Mouse (Mus musculus): Measurements from ENCODE around the gene Ifih1.

GRCm38 (mm10) chr2:62573753-62574159 lies 72.3 kb downstream of the Ifih1 start, which contains the start of gene Fap:
- TF ChIP-seq CTCF (IDR thresholded peaks at IDR 0.05; ENCODE audit: extremely low read depth, insufficient read depth, insufficient read length, insufficient replicate concordance) (no peak), POLR2A (IDR thresholded peaks at IDR 0.05; ENCODE audit: low read depth, low read length) (no peak)
